In genomic region chr15:85707458-85708030, GRCm38 (mm10) we compare ENCODE assay signal across 15 mouse cellular contexts. TPM values are rescaled to one million over a fixed set of nuclear protein-coding genes. Genes with fewer than 3 reads are reported as not detected.
DNase-seq lines count a peak whose midpoint lies in the region; ATAC-seq lines count a peak whose summit lies in the region.
"Had no signal": no experiment of that assay in that cellular context is flagged by ENCODE, and none has a peak within 500 bp of the region (broad histone marks: within the 10 kb centered on the region; RNA-seq: fewer than 3 reads in every experiment).

No protein-coding gene starts in this region.

- H3K9ac ChIP-seq in hindbrain, embryonic 13.5 days = no peak overlapping the region
- no peak overlapping the region for H3K9ac ChIP-seq in hindbrain, embryonic 14.5 days
- no peak overlapping the region for H3K9ac ChIP-seq in neural tube, embryonic 13.5 days
- H3K9ac ChIP-seq: embryonic facial prominence, embryonic 13.5 days; lung, embryonic 14.5 days had no signal

- H3K36me3 ChIP-seq in hindbrain, embryonic 13.5 days = peaks cover 51% of the 10 kb centered on the region
- peaks cover 51% of the 10 kb centered on the region for H3K36me3 ChIP-seq in hindbrain, embryonic 14.5 days (replicated peaks; ENCODE audit: control insufficient read depth, insufficient read depth)
- peaks cover 52% of the 10 kb centered on the region for H3K36me3 ChIP-seq in neural tube, embryonic 13.5 days

- WGBS in hindbrain, embryonic 13.5 days = 88% methylated on average over 7 of the region's 7 CpGs
- WGBS in hindbrain, embryonic 14.5 days = 84% methylated on average over 7 of the region's 7 CpGs
- 82% methylated on average over 7 of the region's 7 CpGs for WGBS in neural tube, embryonic 13.5 days

- H3K4me2 ChIP-seq in hindbrain, embryonic 13.5 days = no peak overlapping the region
- H3K4me2 ChIP-seq in hindbrain, embryonic 14.5 days (replicated peaks) = no peak overlapping the region
- no peak overlapping the region for H3K4me2 ChIP-seq in neural tube, embryonic 13.5 days
- H3K4me2 ChIP-seq: embryonic facial prominence, embryonic 13.5 days; liver, embryonic 11.5 days; lung, embryonic 14.5 days; midbrain, embryonic 11.5 days had no signal

- peak overlapping the region; percentile 52; the same call in 1 of the 2 replicates for H3K27ac ChIP-seq in hindbrain, embryonic 13.5 days
- H3K27ac ChIP-seq in hindbrain, embryonic 14.5 days = no peak overlapping the region
- peak overlapping the region; percentile 88; the same call in 1 of the 2 replicates for H3K27ac ChIP-seq in neural tube, embryonic 13.5 days (replicated peaks)
- H3K27ac ChIP-seq: embryonic facial prominence, embryonic 13.5 days had no signal

- ATAC-seq in hindbrain, embryonic 13.5 days (ENCODE audit: low FRiP score) = no peak
- ATAC-seq in hindbrain, embryonic 14.5 days (ENCODE audit: low FRiP score) = no peak
- no peak for ATAC-seq in neural tube, embryonic 13.5 days (ENCODE audit: low read depth)

- H3K4me3 ChIP-seq in hindbrain, embryonic 13.5 days = no peak overlapping the region
- H3K4me3 ChIP-seq in hindbrain, embryonic 14.5 days (replicated peaks; ENCODE audit: low read length) = no peak overlapping the region
- H3K4me3 ChIP-seq in neural tube, embryonic 13.5 days = no peak overlapping the region
- H3K4me3 ChIP-seq: embryonic facial prominence, embryonic 13.5 days had no signal

- H3K27me3 ChIP-seq in hindbrain, embryonic 13.5 days = peaks cover 14% of the 10 kb centered on the region; the same call in 1 of the 2 replicates
- no peaks in the 10 kb centered on the region for H3K27me3 ChIP-seq in hindbrain, embryonic 14.5 days (ENCODE audit: control insufficient read depth, insufficient read depth, low read length)
- peaks cover 4% of the 10 kb centered on the region; the same call in 1 of the 2 replicates for H3K27me3 ChIP-seq in neural tube, embryonic 13.5 days
- H3K27me3 ChIP-seq: embryonic facial prominence, embryonic 13.5 days had no signal

- no peaks in the 10 kb centered on the region for H3K9me3 ChIP-seq in hindbrain, embryonic 13.5 days
- no peaks in the 10 kb centered on the region for H3K9me3 ChIP-seq in hindbrain, embryonic 14.5 days (ENCODE audit: control insufficient read depth, low read length)
- no peaks in the 10 kb centered on the region for H3K9me3 ChIP-seq in neural tube, embryonic 13.5 days
- H3K9me3 ChIP-seq: embryonic facial prominence, embryonic 13.5 days had no signal

- peak; percentile 41 to 52 for DNase-seq in cerebellum, postnatal 10 days
- DNase-seq in cerebellum, adult 11 months = no peak
- DNase-seq in hindbrain, embryonic 14.5 days (ENCODE audit: low spot score) = no peak
- DNase-seq in neural tube, embryonic 10.5 days (ENCODE audit: extremely low spot score, low spot score) = no peak
- DNase-seq in frontal cortex, postnatal 36 days (ENCODE audit: low spot score in 2 of 2) = no peak
- DNase-seq: adrenal gland, postnatal 25 days; lung, embryonic 14.5 days; lung, postnatal 4 days; right cerebral cortex, adult 18-20 months; thymus, adult 18-20 months had no signal

- peaks cover 43% of the 10 kb centered on the region for H3K4me1 ChIP-seq in hindbrain, embryonic 13.5 days (replicated peaks)
- H3K4me1 ChIP-seq in hindbrain, embryonic 14.5 days (replicated peaks; ENCODE audit: control insufficient read depth, insufficient read depth, low read length) = no peaks in the 10 kb centered on the region; the same call in 1 of the 2 replicates
- peaks cover 47% of the 10 kb centered on the region for H3K4me1 ChIP-seq in neural tube, embryonic 13.5 days (replicated peaks)

RNA-seq across cellular contexts. Expression of gene Ppara, which starts 27.2 kb away (rescaled TPM):
- 1.2 and 1.7 TPM in 2 replicates for polyA plus RNA-seq in hindbrain, embryonic 13.5 days (2015; fragmentation: Nextera tagmentation; extraction: Ambion mirVana)
- 1.2 and 1.6 TPM in 2 replicates for polyA plus RNA-seq in hindbrain, embryonic 14.5 days (2014; fragmentation: Nextera tagmentation; extraction: Ambion mirVana)
- 1.0 and 2.0 TPM in 2 replicates for polyA plus RNA-seq in neural tube, embryonic 13.5 days (2015; fragmentation: Nextera tagmentation; extraction: Ambion mirVana)

Comparison
In these comparisons a context has a peak if more than half of its experiments do, and no peak if none do; other contexts are left out.
1. DNase-seq: peak in cerebellum, postnatal 10 days (2 of 2); none in cerebellum, adult 11 months (single experiment), hindbrain, embryonic 14.5 days (single experiment), neural tube, embryonic 10.5 days (single experiment) and frontal cortex, postnatal 36 days (0 of 2).